Mouse (Mus musculus) MEL (cell line): ENCODE measurements around the gene Alg12. TPM values are rescaled to one million over a fixed set of nuclear protein-coding genes. Genes with fewer than 3 reads are reported as not detected.
"Not testable (repeated sequence)": the region's sequence is repeated elsewhere in the genome, so short reads cannot be mapped to it uniquely, and the experiment has no call there.

ENCODE experiments used
- DNase-seq: peaks from one replicate; pipeline ENCODE4 v3.0.0; 2011; ENCODE audit warnings: low read depth, low spot score
- H3K27ac ChIP-seq: 2 replicates; pipeline ENCODE4 v1.5.1; 2012; ENCODE audit warnings: low read depth, mild to moderate bottlenecking, control low read depth, low read length, moderate library complexity; ENCODE audit not compliant: control insufficient read depth
- H3K27me3 ChIP-seq, 2 experiments: fragments of 150-350 bp in 1 of 2; sonication (generic) in 1 of 2; 2 replicates each; pipeline ENCODE4 v1.6.1; 2012; ENCODE audit warnings: low read length in 2 of 2, mild to moderate bottlenecking in 2 of 2, improper control_type of control experiment in 1 of 2, moderate library complexity in 1 of 2; ENCODE audit not compliant: insufficient read depth in 2 of 2, control insufficient read depth in 1 of 2
- H3K36me3 ChIP-seq, 2 experiments: 2 replicates each; pipeline ENCODE4 v1.6.1; 2012 to 2014; ENCODE audit warnings: low read length in 2 of 2, improper control_type of control experiment in 1 of 2, inconsistent platforms in 1 of 2, mild to moderate bottlenecking in 1 of 2; ENCODE audit not compliant: insufficient read depth in 2 of 2, control insufficient read depth in 1 of 2
- H3K4me1 ChIP-seq, 2 experiments: fragments of 150-350 bp in 1 of 2; sonication (generic) in 1 of 2; 2 replicates each; pipeline ENCODE4 v1.6.1; 2012; ENCODE audit warnings: low read length in 2 of 2, improper control_type of control experiment in 1 of 2, mild to moderate bottlenecking in 1 of 2; ENCODE audit not compliant: insufficient read depth in 2 of 2, control insufficient read depth in 1 of 2
- H3K4me3 ChIP-seq, 2 experiments: fragments of 150-350 bp in 1 of 2; sonication (generic) in 1 of 2; 2 replicates each; pipeline ENCODE4 v1.5.1; 2012; ENCODE audit warnings: low read depth in 2 of 2, low read length in 2 of 2, mild to moderate bottlenecking in 2 of 2, moderate library complexity in 2 of 2, control low read depth in 1 of 2, improper control_type of control experiment in 1 of 2; ENCODE audit not compliant: control insufficient read depth in 1 of 2, insufficient read depth in 1 of 2
- H3K79me2 ChIP-seq: 2 replicates; pipeline ENCODE4 v1.6.1; 2012; ENCODE audit warnings: mild to moderate bottlenecking, low read length, moderate library complexity; ENCODE audit not compliant: control insufficient read depth, poor library complexity, insufficient read depth
- H3K9ac ChIP-seq: 2 replicates; pipeline ENCODE4 v1.6.1; 2012; ENCODE audit warnings: low read depth, mild to moderate bottlenecking, control low read depth, low read length, moderate library complexity; ENCODE audit not compliant: control insufficient read depth, poor library complexity, severe bottlenecking
- H3K9me3 ChIP-seq: fragments of 150-350 bp; sonication (generic); replicated peaks from 2 replicates; pipeline ENCODE4 v1.6.1; 2012; ENCODE audit warnings: mild to moderate bottlenecking, low read length, improper control_type of control experiment, moderate library complexity; ENCODE audit not compliant: insufficient read depth
- CHD1 ChIP-seq: IDR thresholded peaks from 2 replicates; pipeline ENCODE4 v1.6.1; 2012; ENCODE audit warnings: low read depth, mild to moderate bottlenecking, inconsistent platforms, low read length, improper control_type of control experiment
- CTCF ChIP-seq, 3 experiments: IDR thresholded peaks in 2 of 3; conservative IDR thresholded peaks in 1 of 3; 2 replicates each; pipeline ENCODE4 v1.5.1; 2011 to 2012; ENCODE audit warnings: low read length in 3 of 3, low read depth in 2 of 3, mild to moderate bottlenecking in 2 of 3, improper control_type of control experiment in 1 of 3, inconsistent platforms in 1 of 3, mixed read lengths in 1 of 3, moderate library complexity in 1 of 3; ENCODE audit not compliant: control insufficient read depth in 1 of 3, insufficient read depth in 1 of 3, poor library complexity in 1 of 3, severe bottlenecking in 1 of 3
- EP300 ChIP-seq, 2 experiments: IDR thresholded peaks; 2 replicates each; pipeline ENCODE4 v1.6.1; 2011; ENCODE audit warnings: improper control_type of control experiment in 2 of 2, low read length in 2 of 2, low read depth in 1 of 2, mild to moderate bottlenecking in 1 of 2
- ETS1 ChIP-seq: IDR thresholded peaks from 2 replicates; pipeline ENCODE4 v1.6.1; 2012; ENCODE audit warnings: low read depth, mild to moderate bottlenecking, inconsistent platforms, low read length, improper control_type of control experiment, moderate library complexity
- HCFC1 ChIP-seq: IDR thresholded peaks from 2 replicates; pipeline ENCODE4 v1.6.1; 2012; ENCODE audit warnings: low read depth, mild to moderate bottlenecking, inconsistent platforms, low read length, improper control_type of control experiment, moderate library complexity
- MAFK ChIP-seq: IDR thresholded peaks from 2 replicates; pipeline ENCODE4 v1.6.1; 2011; ENCODE audit warnings: low read depth, mild to moderate bottlenecking, low read length, improper control_type of control experiment, borderline replicate concordance
- MAX ChIP-seq: IDR thresholded peaks from 2 replicates; pipeline ENCODE4 v1.6.1; 2011; ENCODE audit warnings: low read length, improper control_type of control experiment
- MAZ ChIP-seq: IDR thresholded peaks from 2 replicates; pipeline ENCODE4 v1.6.1; 2012; ENCODE audit warnings: low read depth, mild to moderate bottlenecking, inconsistent platforms, low read length, improper control_type of control experiment
- MEF2A ChIP-seq: IDR thresholded peaks from 2 replicates; pipeline ENCODE4 v1.6.1; 2014; ENCODE audit warnings: low read depth, mild to moderate bottlenecking, inconsistent platforms, low read length, improper control_type of control experiment; ENCODE audit not compliant: poor library complexity, insufficient replicate concordance, severe bottlenecking; ENCODE audit errors: extremely low read depth
- MYB ChIP-seq: IDR thresholded peaks from 2 replicates; pipeline ENCODE4 v1.6.1; 2011; ENCODE audit warnings: mild to moderate bottlenecking, low read depth, low read length, improper control_type of control experiment
- NRF1 ChIP-seq: IDR thresholded peaks from 2 replicates; pipeline ENCODE4 v1.6.1; 2014; ENCODE audit warnings: low read depth, mild to moderate bottlenecking, inconsistent platforms, low read length, improper control_type of control experiment, moderate library complexity; ENCODE audit not compliant: poor library complexity, insufficient read depth, severe bottlenecking
- POLR2A ChIP-seq, 2 experiments: IDR thresholded peaks; 2 replicates each; pipeline ENCODE4 v1.6.1; 2011 to 2012; ENCODE audit warnings: low read length in 2 of 2, mild to moderate bottlenecking in 2 of 2, control low read depth in 1 of 2, improper control_type of control experiment in 1 of 2, low read depth in 1 of 2, moderate library complexity in 1 of 2; ENCODE audit not compliant: control insufficient read depth in 1 of 2, insufficient read depth in 1 of 2, poor library complexity in 1 of 2
- POLR2AphosphoS2 ChIP-seq: IDR thresholded peaks from 2 replicates; pipeline ENCODE4 v1.6.1; 2011; ENCODE audit warnings: low read length, improper control_type of control experiment
- POLR2AphosphoS5 ChIP-seq: IDR thresholded peaks from 2 replicates; pipeline ENCODE4 v1.6.1; 2012; ENCODE audit warnings: low read depth, borderline replicate concordance, mild to moderate bottlenecking, inconsistent platforms, low read length, moderate library complexity, mixed read lengths
- RAD21 ChIP-seq: IDR thresholded peaks from 2 replicates; pipeline ENCODE4 v1.6.1; 2011; ENCODE audit warnings: mild to moderate bottlenecking, low read depth, low read length, improper control_type of control experiment
- RCOR1 ChIP-seq: IDR thresholded peaks from 2 replicates; pipeline ENCODE4 v1.6.1; 2012; ENCODE audit warnings: low read depth, mild to moderate bottlenecking, inconsistent platforms, low read length, improper control_type of control experiment
- SMC3 ChIP-seq: IDR thresholded peaks from 2 replicates; pipeline ENCODE4 v1.6.1; 2011; ENCODE audit warnings: low read depth, low read length, improper control_type of control experiment
- UBTF ChIP-seq: IDR thresholded peaks from 2 replicates; pipeline ENCODE4 v1.6.1; 2012; ENCODE audit warnings: low read depth, mild to moderate bottlenecking, inconsistent platforms, low read length, improper control_type of control experiment, moderate library complexity, borderline replicate concordance; ENCODE audit not compliant: insufficient read depth
- USF1 ChIP-seq: IDR thresholded peaks from 2 replicates; pipeline ENCODE4 v1.6.1; 2014; ENCODE audit warnings: low read depth, mild to moderate bottlenecking, inconsistent platforms, low read length, improper control_type of control experiment, moderate library complexity
- ZC3H11A ChIP-seq: IDR thresholded peaks from 2 replicates; pipeline ENCODE4 v1.6.1; 2012; ENCODE audit warnings: low read depth, mild to moderate bottlenecking, inconsistent platforms, low read length, improper control_type of control experiment
- ZKSCAN1 ChIP-seq: IDR thresholded peaks from 2 replicates; pipeline ENCODE4 v1.6.1; 2012; ENCODE audit warnings: low read depth, mild to moderate bottlenecking, inconsistent platforms, low read length, improper control_type of control experiment, moderate library complexity
- ZMIZ1 ChIP-seq: IDR thresholded peaks from 2 replicates; pipeline ENCODE4 v1.6.1; 2012; ENCODE audit warnings: low read depth, mild to moderate bottlenecking, inconsistent platforms, low read length, improper control_type of control experiment, moderate library complexity
- ZNF384 ChIP-seq: IDR thresholded peaks from 2 replicates; pipeline ENCODE4 v1.6.1; 2012; ENCODE audit warnings: low read depth, mild to moderate bottlenecking, inconsistent platforms, low read length, improper control_type of control experiment
- polyA plus RNA-seq, 2 experiments: library from polyadenylated mRNA; stranded (reverse) in 1 of 2; unstranded in 1 of 2; fragments of >175 nt in 1 of 2; fragments of >200 nt in 1 of 2; gene quantifications; 2 replicates each; pipeline versions ENCODE4 v1.2.1 to v1.2.4; 2012; ENCODE audit warnings: low replicate concordance in 2 of 2, low read depth in 1 of 2; ENCODE audit not compliant: insufficient read length in 2 of 2, insufficient read depth in 1 of 2, missing spikeins in 1 of 2
- total RNA-seq: library from RNA; depleted of rRNA; stranded (reverse); fragments of 300-350 nt; gene quantifications from 2 replicates; pipeline ENCODE4 v1.2.3, GENCODE M21; 2012

The Alg12 gene
- total and polyA plus RNA-seq, 3 experiments, result 13.7 to 18.6 TPM; not detected in 1

- DNase-seq, result peak; percentile 71
- Histone ChIP-seq H3K79me2 (peaks cover 5% of the 10 kb centered on the region), H3K9ac (no peak overlapping the region), H3K36me3 (peaks cover 0 to 5% of the 10 kb centered on the region in 2 experiments; a peak in 3 of 4 replicates), H3K4me3 (no peak overlapping the region), H3K9me3 (no peaks in the 10 kb centered on the region), H3K27ac (no peak overlapping the region), H3K4me1 (peaks cover 0 to 6% of the 10 kb centered on the region in 2 experiments; a peak in 1 of 4 replicates), H3K27me3 (no peaks in the 10 kb centered on the region)
- TF ChIP-seq CTCF (IDR thresholded peaks at IDR 0.05 in 2 of 3, conservative IDR thresholded peaks at IDR 0.05 in 1 of 3; ENCODE audit: control insufficient read depth in 1 of 3, insufficient read depth in 1 of 3, low read depth in 2 of 3, low read length in 3 of 3, poor library complexity in 1 of 3, severe bottlenecking in 1 of 3) (peak; percentile 42 to 60 (median 43)), NRF1 (no peak), MYB (no peak), RAD21 (peak; percentile 60), SMC3 (peak; percentile 58), POLR2A (IDR thresholded peaks at IDR 0.05; ENCODE audit: control insufficient read depth in 1 of 2, insufficient read depth in 1 of 2, low read depth in 1 of 2, low read length in 2 of 2, poor library complexity in 1 of 2) (no peak), CHD1 (no peak)
These were observed 4.6 kb downstream of the Alg12 start for GRCm38 (mm10) chr15:88814411-88815047.

GRCm38 (mm10) chr15:88813873-88814272 is 5.2 kb downstream of the Alg12 start:
- H3K4me3 ChIP-seq, H3K4me1 ChIP-seq, H3K27me3 ChIP-seq, H3K9me3 ChIP-seq, H3K36me3 ChIP-seq, H3K27ac ChIP-seq, H3K9ac ChIP-seq, DNase-seq, H3K79me2 ChIP-seq: not testable (repeated sequence)

- peaks cover 0 to 1% of the 10 kb centered on the region in 2 experiments; a peak in 2 of 4 replicates for H3K36me3 ChIP-seq
- H3K27me3 ChIP-seq, result no peaks in the 10 kb centered on the region
- H3K27ac ChIP-seq, result no peak overlapping the region
- no peak overlapping the region for H3K9ac ChIP-seq
- H3K9me3 ChIP-seq, result no peaks in the 10 kb centered on the region
- TF ChIP-seq HCFC1 (no peak), ZKSCAN1 (no peak), USF1 (no peak), MAFK (no peak), MYB (no peak), POLR2AphosphoS2 (no peak), RCOR1 (no peak), MAX (no peak), NRF1 (no peak), ZC3H11A (no peak), ZNF384 (no peak), CHD1 (no peak), UBTF (no peak), POLR2A (IDR thresholded peaks at IDR 0.05; ENCODE audit: control insufficient read depth in 1 of 2, insufficient read depth in 1 of 2, low read depth in 1 of 2, low read length in 2 of 2, poor library complexity in 1 of 2) (no peak), POLR2AphosphoS5 (no peak), MEF2A (no peak), MAZ (no peak), EP300 (IDR thresholded peaks at IDR 0.05; ENCODE audit: low read depth in 1 of 2, low read length in 2 of 2) (no peak), ETS1 (no peak), ZMIZ1 (no peak)
- H3K4me1 ChIP-seq, result peaks cover 0 to under 1% of the 10 kb centered on the region in 2 experiments; a peak in 1 of 4 replicates
- no peak overlapping the region for H3K4me3 ChIP-seq
- no peaks in the 10 kb centered on the region; the same call in 1 of the 2 replicates for H3K79me2 ChIP-seq
- DNase-seq, result no peak
These were observed 5.9 kb downstream of the Alg12 start for GRCm38 (mm10) chr15:88813262-88813661.
